Mouse (Mus musculus) forebrain, embryonic 12.5 days (tissue): ENCODE measurements around the gene Fastkd1. TPM values are rescaled to one million over a fixed set of nuclear protein-coding genes. Genes with fewer than 3 reads are reported as not detected.

Experiments used
- ATAC-seq: fragments of 200-750 bp; cut with Nextera tagmentation; 2 replicates; pipeline ENCODE4 v1.8.0; 2017; ENCODE audit warnings: moderate TSS enrichment; ENCODE audit not compliant: low FRiP score
- H3K27ac ChIP-seq: fragments of 300-500 bp; sonication (generic); 2 replicates; pipeline ENCODE4 v1.5.1; 2016; ENCODE audit warnings: mild to moderate bottlenecking
- H3K27me3 ChIP-seq: fragments of 300-500 bp; sonication (generic); 2 replicates; pipeline ENCODE4 v1.6.1; 2016; ENCODE audit warnings: mild to moderate bottlenecking
- H3K36me3 ChIP-seq: fragments of 300-500 bp; sonication (generic); replicated peaks from 2 replicates; pipeline ENCODE4 v1.6.1; 2016; ENCODE audit warnings: mild to moderate bottlenecking
- H3K4me1 ChIP-seq: fragments of 300-500 bp; sonication (generic); 2 replicates; pipeline ENCODE4 v1.6.1; 2016
- H3K4me2 ChIP-seq: fragments of 300-500 bp; sonication (generic); 2 replicates; pipeline ENCODE4 v1.6.1; 2016; ENCODE audit warnings: mild to moderate bottlenecking, moderate library complexity
- H3K4me3 ChIP-seq: fragments of 300-500 bp; sonication (generic); replicated peaks from 2 replicates; pipeline ENCODE4 v1.5.1; 2016; ENCODE audit warnings: mild to moderate bottlenecking
- H3K9ac ChIP-seq: fragments of 300-500 bp; sonication (generic); 2 replicates; pipeline ENCODE4 v1.6.1; 2016; ENCODE audit warnings: mild to moderate bottlenecking
- H3K9me3 ChIP-seq: fragments of 300-500 bp; sonication (generic); 2 replicates; pipeline ENCODE4 v1.6.1; 2016
- WGBS: fragments of 180-500 bp; shearing (Covaris S2); methylation state at CpG from one replicate; pipeline ENCODE4 v1.1.7; 2016; 5-methylcytosine and 5-hydroxymethylcytosine counted together
- polyA plus RNA-seq: library from polyadenylated mRNA; unstranded; fragments of >200 nt; fragmentation: Nextera tagmentation; extraction: Ambion mirVana; gene quantifications from 2 replicates; pipeline ENCODE4 v1.2.1, GENCODE M21; 2016

Fastkd1 gene
- 16.7 and 18.7 TPM in 2 replicates for polyA plus RNA-seq

DNA sequence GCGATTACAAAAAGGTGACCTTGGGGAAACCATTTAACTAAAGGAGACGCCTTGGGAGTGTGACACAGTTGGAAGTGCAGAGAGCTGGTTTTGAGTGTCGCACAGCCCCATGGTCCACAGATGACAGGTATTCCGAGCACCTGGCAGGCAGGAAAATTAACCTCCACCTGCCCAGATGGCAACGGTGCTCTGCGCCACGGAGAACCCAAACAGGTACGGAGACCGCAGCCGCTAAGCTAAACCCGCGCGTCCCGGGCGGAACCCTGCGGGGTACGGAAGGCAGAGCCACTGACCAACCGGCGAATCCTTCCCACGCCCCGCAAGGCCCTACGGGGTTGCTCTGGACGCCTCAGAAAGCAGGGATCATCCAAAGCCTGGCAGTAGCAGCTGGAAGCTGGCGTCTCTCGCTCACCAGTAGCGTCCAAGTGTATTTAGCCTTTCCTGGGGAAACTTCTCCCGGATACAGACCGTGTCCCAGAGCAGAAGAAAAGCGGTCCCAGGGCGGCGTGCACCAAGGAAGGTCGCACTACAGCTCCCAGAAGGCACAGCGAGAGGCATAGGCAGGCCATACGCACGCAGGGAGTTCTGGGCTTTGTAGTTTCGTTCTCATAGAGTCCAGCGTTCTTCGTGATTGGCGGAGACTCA, at the start of gene Fastkd1:
Gene Fastkd1 (minus strand): TSS at position 536 of the 645 bp plus-strand sequence.
- H3K4me3 ChIP-seq: peak within 1 kb of the TSS; percentile 78
- ATAC-seq: peak; percentile 99
- H3K4me1 ChIP-seq: peaks cover 5% of the 10 kb centered on the region
- H3K9me3 ChIP-seq: no peaks in the 10 kb centered on the region
- under 1% methylated on average over 39 of the region's 39 CpGs for WGBS
- H3K9ac ChIP-seq: peak within 1 kb of the TSS; percentile 69
- H3K27ac ChIP-seq: no peak within 1 kb of the TSS
- peak within 1 kb of the TSS; percentile 63 for H3K4me2 ChIP-seq
- peaks cover 4% of the 10 kb centered on the region for H3K27me3 ChIP-seq
- 0 out of 2 replicates have a peak, but pooled peaks cover 13% of the 10 kb centered on the region for H3K36me3 ChIP-seq

DNA sequence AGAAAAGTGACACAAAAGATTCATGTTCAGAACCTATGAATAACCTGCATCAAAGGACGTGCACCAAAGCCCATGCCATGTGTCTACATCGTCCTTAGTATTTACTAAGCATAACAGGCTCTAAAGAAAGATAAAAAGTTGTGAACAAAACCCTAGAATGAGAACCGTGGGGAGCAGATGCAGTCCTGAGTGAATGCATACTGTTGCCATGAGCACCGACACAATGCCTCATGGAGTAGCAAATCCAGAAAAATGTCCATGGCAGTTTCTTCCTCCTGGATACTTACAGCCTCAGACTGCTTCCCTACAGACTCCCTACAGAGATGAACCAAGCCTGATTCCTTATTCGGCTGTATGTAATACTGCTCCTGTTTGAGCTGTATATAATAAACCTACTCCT, 47.7 kb upstream of the Fastkd1 start:
- ATAC-seq: no peak
- WGBS: 57% methylated on average over 5 of the region's 5 CpGs

DNA sequence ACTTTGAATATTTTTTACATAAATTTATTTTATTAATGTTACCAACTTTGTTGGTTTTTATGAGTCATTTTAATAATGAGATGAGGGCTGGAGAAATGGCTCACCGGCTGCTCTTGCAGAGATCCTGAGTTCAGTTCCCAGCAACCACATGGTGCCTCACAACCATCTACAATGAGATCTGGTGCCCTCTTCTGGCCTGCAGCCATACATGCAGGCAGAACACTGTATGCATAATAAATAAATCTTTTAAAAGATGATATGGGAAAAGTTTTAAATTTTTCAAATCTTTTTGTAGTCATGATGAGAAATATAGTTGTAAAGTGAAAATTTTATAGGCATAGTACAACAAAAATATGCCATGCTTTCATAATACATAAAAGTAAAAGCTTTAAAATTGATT, 31.8 kb upstream of the Fastkd1 start:
- ATAC-seq: no peak
- Histone ChIP-seq H3K36me3 (peaks cover 65% of the 10 kb centered on the region), H3K9me3 (no peaks in the 10 kb centered on the region), H3K27me3 (no peaks in the 10 kb centered on the region), H3K9ac (no peak overlapping the region), H3K4me2 (no peak overlapping the region), H3K27ac (no peak overlapping the region), H3K4me1 (no peaks in the 10 kb centered on the region), H3K4me3 (no peak overlapping the region)
- WGBS: 95% methylated on average over 1 of the region's 1 CpGs

More for the DNA sequence above, 47.7 kb upstream of the Fastkd1 start:
- no peak overlapping the region for H3K4me2 ChIP-seq
- H3K9ac ChIP-seq: no peak overlapping the region
- no peaks in the 10 kb centered on the region for H3K36me3 ChIP-seq
- peaks cover 3% of the 10 kb centered on the region; the same call in 1 of the 2 replicates for H3K4me1 ChIP-seq
- H3K27me3 ChIP-seq: no peaks in the 10 kb centered on the region
- H3K4me3 ChIP-seq: no peak overlapping the region
- no peak overlapping the region for H3K27ac ChIP-seq
- no peaks in the 10 kb centered on the region for H3K9me3 ChIP-seq

DNA sequence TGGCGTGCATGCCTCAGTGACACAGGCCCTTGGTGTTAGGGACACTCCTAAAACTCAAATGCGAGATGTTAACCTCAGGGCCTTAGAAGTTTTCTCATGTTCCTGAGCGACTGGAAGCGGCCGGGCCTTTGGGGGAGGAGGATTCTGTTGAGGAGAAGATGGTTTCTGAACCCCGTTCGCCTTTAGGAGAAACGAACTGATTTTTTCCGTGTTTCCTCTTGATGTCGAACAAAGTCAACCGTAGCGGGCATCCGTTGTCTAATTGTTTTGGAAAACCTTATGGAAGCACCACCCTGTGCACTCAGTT, 10.2 kb upstream of the Fastkd1 start:
- peak overlapping the region; percentile 80 for H3K4me2 ChIP-seq
- no peaks in the 10 kb centered on the region; the same call in 1 of the 2 replicates for H3K36me3 ChIP-seq
- H3K27ac ChIP-seq: 0 out of 2 replicates have a peak overlapping the region, but pooled peaks have one; percentile 82
- no peaks in the 10 kb centered on the region for H3K9me3 ChIP-seq
- WGBS: under 1% methylated on average over 13 of the region's 13 CpGs
- no peak for ATAC-seq
- peak overlapping the region; percentile 95 for H3K4me3 ChIP-seq
- H3K9ac ChIP-seq: peak overlapping the region; percentile 90
- peaks cover 24% of the 10 kb centered on the region for H3K27me3 ChIP-seq
- peaks cover 9% of the 10 kb centered on the region for H3K4me1 ChIP-seq

DNA sequence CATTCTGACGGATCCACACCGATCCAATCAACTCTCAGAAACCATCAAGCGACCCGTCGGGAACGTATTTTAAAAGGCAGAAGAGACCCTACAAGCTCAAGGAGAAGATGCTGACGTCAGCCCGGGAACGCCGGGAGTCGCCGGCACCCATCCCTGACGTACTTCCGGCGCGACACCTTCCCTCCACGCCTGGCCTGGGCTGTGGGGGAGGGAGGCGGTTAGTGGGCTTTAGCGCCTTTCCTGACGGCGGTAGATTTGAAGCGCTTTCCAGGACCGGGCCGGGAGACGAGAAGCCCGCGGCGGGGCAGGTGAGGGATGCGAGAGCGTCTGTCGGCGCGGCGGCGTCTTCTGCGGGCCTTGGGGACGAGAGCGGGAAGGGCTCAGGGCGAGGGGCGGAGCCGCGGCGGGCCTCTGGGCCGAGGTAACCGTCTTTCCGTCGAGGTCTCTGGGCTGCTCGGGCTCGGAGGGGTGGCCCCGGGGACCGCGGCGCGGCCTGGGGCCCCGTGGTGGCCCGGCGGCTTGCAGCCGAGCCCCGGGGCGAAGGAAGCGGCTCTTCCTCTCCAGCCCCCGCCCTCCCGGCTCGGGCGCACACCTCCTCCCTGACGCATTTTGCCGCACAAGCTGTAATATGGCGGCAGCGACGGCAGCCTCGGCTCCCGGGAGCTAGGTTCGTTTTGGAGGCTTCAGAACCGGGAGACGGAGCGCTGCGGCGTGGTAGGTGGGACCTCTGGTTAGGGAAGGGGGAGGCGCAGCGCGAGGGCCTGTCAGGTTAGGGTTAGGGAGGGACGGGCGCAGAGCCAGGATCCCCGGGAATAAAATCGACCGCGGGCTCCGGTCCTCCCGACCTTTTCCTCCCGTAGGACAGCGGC, 9.6 kb upstream of the Fastkd1 start:
- Histone ChIP-seq H3K4me3 (peak overlapping the region; percentile 95), H3K27me3 (peaks cover 24% of the 10 kb centered on the region), H3K9me3 (no peaks in the 10 kb centered on the region), H3K4me2 (peak overlapping the region; percentile 80), H3K27ac (peak overlapping the region; percentile 82), H3K4me1 (peaks cover 9% of the 10 kb centered on the region), H3K36me3 (no peaks in the 10 kb centered on the region; the same call in 1 of the 2 replicates), H3K9ac (peak overlapping the region; percentile 90)
- ATAC-seq: peak; percentile 97
- under 1% methylated on average over 71 of the region's 91 CpGs for WGBS

DNA sequence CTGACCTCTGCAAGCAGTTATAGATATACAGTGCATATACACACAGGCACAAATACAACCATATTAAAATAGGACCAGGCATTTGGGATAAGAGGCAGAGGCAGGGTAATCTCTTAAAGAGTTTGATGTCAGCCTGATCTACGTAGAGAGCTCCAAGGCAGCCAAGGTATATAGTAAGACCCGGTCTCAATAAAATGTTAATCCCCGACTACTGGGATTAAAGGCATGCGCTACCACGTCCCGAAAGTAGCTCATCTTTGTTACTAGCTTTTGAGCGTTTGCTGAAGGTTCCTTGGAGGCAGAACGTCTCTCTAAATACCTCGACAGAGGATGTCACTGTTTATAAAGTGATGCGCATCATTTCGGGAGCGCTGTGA, 8.9 kb upstream of the Fastkd1 start, which contains the start of gene Ppig:
Gene Ppig (plus strand): TSS at position 273 of the 377 bp plus-strand sequence.
- peak within 1 kb of the TSS; percentile 82 for H3K27ac ChIP-seq
- ATAC-seq: peak; percentile 42; the same call in 1 of the 2 replicates
- H3K9ac ChIP-seq: peak within 1 kb of the TSS; percentile 90
- peaks cover 9% of the 10 kb centered on the region for H3K4me1 ChIP-seq
- peaks cover 24% of the 10 kb centered on the region for H3K27me3 ChIP-seq
- no peaks in the 10 kb centered on the region for H3K9me3 ChIP-seq
- peak within 1 kb of the TSS; percentile 80 for H3K4me2 ChIP-seq
- H3K4me3 ChIP-seq: peak within 1 kb of the TSS; percentile 95
- no peaks in the 10 kb centered on the region; the same call in 1 of the 2 replicates for H3K36me3 ChIP-seq
- WGBS: 6% methylated on average over 12 of the region's 12 CpGs

DNA sequence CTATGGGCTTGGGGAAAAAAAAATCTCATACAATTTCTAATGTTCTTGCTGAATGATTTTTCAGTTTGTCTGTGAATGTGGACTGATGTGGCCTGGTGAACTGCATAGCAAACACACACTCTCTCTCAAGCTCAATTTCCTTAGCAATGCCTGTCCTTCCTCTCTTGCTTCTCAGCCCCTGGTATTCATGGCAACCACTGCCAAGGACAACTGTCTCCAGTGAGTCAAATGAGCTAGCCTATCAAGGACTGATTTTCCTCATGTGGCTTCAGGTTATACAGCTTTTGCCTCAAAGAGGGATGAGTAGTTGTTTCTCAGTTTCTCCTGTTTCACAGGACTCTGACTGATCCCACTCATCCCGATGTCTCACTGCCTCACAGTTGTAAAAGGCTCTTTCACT, 5.8 kb upstream of the Fastkd1 start:
- H3K4me2 ChIP-seq: no peak overlapping the region
- no peaks in the 10 kb centered on the region for H3K36me3 ChIP-seq
- no peak overlapping the region for H3K27ac ChIP-seq
- ATAC-seq: no peak
- H3K9ac ChIP-seq: no peak overlapping the region
- peaks cover 28% of the 10 kb centered on the region for H3K27me3 ChIP-seq
- H3K4me1 ChIP-seq: peaks cover 5% of the 10 kb centered on the region
- no peak overlapping the region for H3K4me3 ChIP-seq
- WGBS: 74% methylated on average over 1 of the region's 1 CpGs
- no peaks in the 10 kb centered on the region for H3K9me3 ChIP-seq

DNA sequence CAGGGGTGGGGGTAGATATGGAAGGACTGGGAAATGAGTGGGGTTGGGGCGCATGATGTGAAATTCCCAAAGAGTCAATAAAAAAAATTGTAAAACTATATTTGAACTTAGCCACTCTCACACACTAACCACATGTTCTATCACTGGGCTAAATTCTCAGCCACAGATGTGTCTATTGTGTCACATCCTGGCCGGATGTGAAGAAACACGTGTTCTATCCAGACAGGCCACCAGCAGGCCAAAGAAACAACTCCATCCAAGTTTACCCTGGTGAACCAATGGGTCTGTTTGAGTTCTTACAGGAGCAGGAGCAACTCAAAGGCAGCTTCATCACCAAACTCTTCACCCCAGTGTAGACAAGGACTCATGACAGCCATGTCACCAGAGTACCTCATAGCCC, 3.2 kb upstream of the Fastkd1 start:
- Histone ChIP-seq H3K9me3 (no peaks in the 10 kb centered on the region), H3K27ac (no peak overlapping the region), H3K4me3 (no peak overlapping the region), H3K36me3 (no peaks in the 10 kb centered on the region), H3K9ac (no peak overlapping the region), H3K4me2 (no peak overlapping the region), H3K4me1 (peaks cover 5% of the 10 kb centered on the region), H3K27me3 (peaks cover 28% of the 10 kb centered on the region)
- no peak for ATAC-seq
- WGBS: 86% methylated on average over 3 of the region's 3 CpGs

DNA sequence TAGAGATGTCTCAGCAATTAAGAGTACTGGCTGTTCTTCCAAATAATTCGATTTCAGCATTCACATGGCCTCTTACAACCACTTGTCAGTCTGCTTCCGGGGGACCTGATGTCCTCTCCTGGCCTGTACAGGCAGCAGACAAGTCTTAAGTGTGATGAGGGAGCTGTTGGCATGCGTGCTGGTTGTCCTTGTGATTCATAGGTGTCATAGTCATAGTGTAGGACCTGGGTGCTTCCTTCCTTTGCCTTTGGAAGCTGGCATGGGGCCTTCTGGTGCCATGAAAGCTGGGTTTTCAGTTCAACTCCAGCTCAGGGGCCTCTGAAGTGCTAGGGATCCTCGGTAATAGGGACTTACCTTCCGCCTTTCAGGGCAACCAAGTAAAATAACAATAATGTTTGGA, 810 bp upstream of the Fastkd1 start:
- no peak for ATAC-seq
- no peak overlapping the region for H3K4me2 ChIP-seq
- peaks cover 5% of the 10 kb centered on the region for H3K4me1 ChIP-seq
- H3K4me3 ChIP-seq: no peak overlapping the region
- H3K9ac ChIP-seq: no peak overlapping the region
- H3K9me3 ChIP-seq: no peaks in the 10 kb centered on the region
- WGBS: 84% methylated on average over 5 of the region's 5 CpGs
- H3K27ac ChIP-seq: no peak overlapping the region
- 0 out of 2 replicates have a peak, but pooled peaks cover 11% of the 10 kb centered on the region for H3K36me3 ChIP-seq
- peaks cover 8% of the 10 kb centered on the region for H3K27me3 ChIP-seq

DNA sequence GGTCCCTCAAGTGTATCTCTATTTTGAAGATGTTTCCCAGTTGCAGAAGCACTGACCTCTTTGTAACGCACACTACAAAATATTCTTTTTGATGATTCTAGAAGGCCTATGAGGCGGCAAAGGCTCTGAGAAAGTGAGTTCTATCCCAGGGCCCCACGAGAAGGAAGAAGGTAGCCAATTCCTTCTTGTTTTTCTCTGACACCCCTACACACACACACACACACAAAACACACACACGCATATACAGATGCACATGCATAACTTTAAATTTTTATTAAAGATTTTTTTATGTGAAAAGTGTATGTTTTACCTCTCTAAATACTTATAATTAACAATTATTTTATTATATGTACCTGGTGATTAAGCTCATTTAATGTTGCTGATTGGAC, 304 bp upstream of the Fastkd1 start:
- H3K27ac ChIP-seq: no peak overlapping the region
- peaks cover 5% of the 10 kb centered on the region for H3K4me1 ChIP-seq
- peak overlapping the region; percentile 78 for H3K4me3 ChIP-seq
- WGBS: 41% methylated on average over 4 of the region's 4 CpGs
- ATAC-seq: no peak
- peak overlapping the region; percentile 63 for H3K4me2 ChIP-seq
- no peak overlapping the region for H3K9ac ChIP-seq
- no peaks in the 10 kb centered on the region for H3K9me3 ChIP-seq
- 0 out of 2 replicates have a peak, but pooled peaks cover 13% of the 10 kb centered on the region for H3K36me3 ChIP-seq
- H3K27me3 ChIP-seq: peaks cover 4% of the 10 kb centered on the region

DNA sequence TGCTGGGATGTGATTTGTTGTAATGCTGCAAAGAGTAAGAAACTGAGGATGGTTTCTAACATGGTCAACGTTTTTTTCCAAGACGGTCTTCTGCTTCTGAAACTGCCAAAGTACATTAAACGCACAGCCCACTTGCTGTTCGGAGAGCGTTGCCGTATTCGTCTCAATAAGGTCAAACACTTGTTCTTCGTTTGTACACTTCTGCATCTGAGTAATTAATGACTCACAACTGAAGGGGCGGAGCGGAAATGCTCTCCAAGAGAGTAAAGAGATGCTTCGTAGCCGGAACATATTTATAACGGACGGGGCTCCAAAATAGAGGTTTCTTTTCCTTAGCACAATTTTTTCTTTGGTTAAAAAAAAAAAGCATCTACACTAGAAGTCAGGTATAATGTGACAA, 1.1 kb downstream of the Fastkd1 start:
- Histone ChIP-seq H3K9me3 (no peaks in the 10 kb centered on the region), H3K4me3 (no peak overlapping the region), H3K4me2 (no peak overlapping the region), H3K27ac (no peak overlapping the region), H3K36me3 (peaks cover 17% of the 10 kb centered on the region; the same call in 1 of the 2 replicates), H3K4me1 (peaks cover 5% of the 10 kb centered on the region), H3K9ac (no peak overlapping the region), H3K27me3 (peaks cover 4% of the 10 kb centered on the region; the same call in 1 of the 2 replicates)
- 86% methylated on average over 14 of the region's 14 CpGs for WGBS
- ATAC-seq: no peak

DNA sequence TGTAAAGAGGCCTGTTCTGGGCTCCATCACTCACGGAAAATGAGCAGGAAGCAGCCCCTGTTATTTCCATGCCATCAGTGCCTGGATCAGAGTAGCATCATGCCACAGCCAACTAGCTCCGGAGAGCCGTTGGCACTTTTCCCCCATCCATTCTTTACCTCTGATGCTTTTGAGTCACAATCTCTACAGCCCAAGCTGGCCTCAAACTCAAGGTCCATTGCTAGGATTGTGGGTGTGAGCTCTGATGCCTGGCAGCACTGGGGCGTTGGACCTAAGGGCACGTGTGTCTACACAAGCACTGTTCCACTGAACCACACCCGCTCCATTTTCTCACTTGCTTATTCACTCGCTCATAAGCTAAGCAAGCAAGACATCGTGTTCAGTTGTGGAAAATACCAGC, 12.9 kb downstream of the Fastkd1 start:
- Histone ChIP-seq H3K4me2 (no peak overlapping the region), H3K4me1 (no peaks in the 10 kb centered on the region), H3K9me3 (no peaks in the 10 kb centered on the region), H3K36me3 (peaks cover 52% of the 10 kb centered on the region), H3K27ac (no peak overlapping the region), H3K4me3 (no peak overlapping the region), H3K27me3 (no peaks in the 10 kb centered on the region), H3K9ac (no peak overlapping the region)
- no peak for ATAC-seq
- 93% methylated on average over 8 of the region's 8 CpGs for WGBS
